Mouse (Mus musculus): ENCODE data around the gene Lima1.

GRCm38 (mm10) chr15:99867654-99868053 lies 7.6 kb downstream of the Lima1 start:
- TF ChIP-seq TAL1 (IDR thresholded peaks at IDR 0.05; ENCODE audit: low read length) (no peak), GATA1 (IDR thresholded peaks at IDR 0.05; ENCODE audit: low read length) (no peak)

Data from erythroblast, embryonic 14.5 days (primary cell).